Mouse (Mus musculus): ENCODE measurements around the gene Dusp10. TPM values are rescaled to one million over a fixed set of nuclear protein-coding genes. Genes with fewer than 3 reads are reported as not detected.

The Dusp10 gene
- polyA plus RNA-seq, 1 experiment from 2014 or later = 6.6 TPM

Other genes with a start within 250 kb of the Dusp10 start
- gene 1700056E22Rik, start 21.0 kb downstream of the Dusp10 start, polyA plus RNA-seq (2016; fragmentation: Nextera tagmentation; extraction: Ambion mirVana) = 1.5 and 2.1 TPM in 2 replicates

All from neural tube, embryonic 12.5 days (tissue).